Mouse (Mus musculus): ENCODE measurements around the gene Atxn1. TPM values are rescaled to one million over a fixed set of nuclear protein-coding genes. Genes with fewer than 3 reads are reported as not detected.
A peak's percentile ranks its signal among the peaks of the same experiment; 100 is the strongest.

Atxn1 gene
- polyA plus RNA-seq, 1 experiment, result 16.7 TPM

DNA sequence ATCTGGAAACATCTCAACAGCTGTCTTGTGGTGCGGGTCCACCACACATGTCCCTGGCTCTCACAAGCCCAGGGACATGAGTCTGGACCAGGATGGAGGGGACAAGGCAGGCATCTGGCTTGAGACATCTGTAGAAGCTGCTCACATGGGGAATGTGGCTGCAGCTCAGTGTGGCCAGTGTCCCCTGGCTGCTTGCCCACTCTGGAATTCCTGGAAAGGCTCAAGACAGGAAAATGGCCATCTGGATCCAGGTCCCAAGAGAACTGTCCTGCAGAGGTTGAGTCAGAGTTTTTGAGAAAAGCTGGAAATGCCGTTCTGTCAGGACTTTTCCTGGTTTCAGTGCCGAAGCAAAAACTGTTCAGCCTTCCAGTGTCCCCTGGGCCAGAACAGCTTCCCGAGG, 388.6 kb downstream of the Atxn1 start:
- TF ChIP-seq CTCF (IDR thresholded peaks at IDR 0.05; ENCODE audit: insufficient read depth, low read length), result no peak
- TF ChIP-seq POLR2A (IDR thresholded peaks at IDR 0.05; ENCODE audit: borderline replicate concordance, extremely low read depth, low read depth, low read length), result no peak
- no peak for DNase-seq
- peaks cover 6% of the 10 kb centered on the region for H3K4me1 ChIP-seq (ENCODE audit: control insufficient read depth, insufficient read depth, low read length)
- no peak overlapping the region for H3K4me3 ChIP-seq (replicated peaks; ENCODE audit: extremely low read depth, low read depth, low read length)
- 40% methylated on average over 4 of the region's 4 CpGs for WGBS

DNA sequence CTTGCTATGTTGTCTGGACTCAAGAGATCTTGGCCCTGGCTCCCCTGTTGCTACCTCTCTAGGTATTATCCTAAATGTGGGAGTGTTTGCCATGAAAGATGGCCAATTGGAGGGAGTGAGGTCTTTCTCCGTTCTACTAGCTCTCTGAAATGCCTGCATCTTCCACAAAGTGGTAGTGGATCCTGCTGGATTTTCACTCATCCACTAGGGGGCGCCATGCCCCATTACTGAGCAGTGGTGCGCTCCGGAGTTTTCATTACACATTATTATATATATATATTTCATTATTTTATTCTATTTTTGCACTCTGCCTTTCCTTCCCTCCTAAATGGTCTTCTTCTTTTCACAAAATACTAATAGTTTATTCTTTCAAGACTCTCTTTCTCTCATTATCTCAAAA, 392.0 kb downstream of the Atxn1 start:
- WGBS, result 10% methylated on average over 4 of the region's 4 CpGs
- H3K4me1 ChIP-seq (ENCODE audit: control insufficient read depth, insufficient read depth, low read length), result peaks cover 6% of the 10 kb centered on the region
- TF ChIP-seq CTCF (IDR thresholded peaks at IDR 0.05; ENCODE audit: insufficient read depth, low read length), result peak; percentile 74
- no peak for TF ChIP-seq POLR2A (IDR thresholded peaks at IDR 0.05; ENCODE audit: borderline replicate concordance, extremely low read depth, low read depth, low read length)
- no peak overlapping the region for H3K4me3 ChIP-seq (replicated peaks; ENCODE audit: extremely low read depth, low read depth, low read length)
- DNase-seq, result peak; percentile 50

DNA sequence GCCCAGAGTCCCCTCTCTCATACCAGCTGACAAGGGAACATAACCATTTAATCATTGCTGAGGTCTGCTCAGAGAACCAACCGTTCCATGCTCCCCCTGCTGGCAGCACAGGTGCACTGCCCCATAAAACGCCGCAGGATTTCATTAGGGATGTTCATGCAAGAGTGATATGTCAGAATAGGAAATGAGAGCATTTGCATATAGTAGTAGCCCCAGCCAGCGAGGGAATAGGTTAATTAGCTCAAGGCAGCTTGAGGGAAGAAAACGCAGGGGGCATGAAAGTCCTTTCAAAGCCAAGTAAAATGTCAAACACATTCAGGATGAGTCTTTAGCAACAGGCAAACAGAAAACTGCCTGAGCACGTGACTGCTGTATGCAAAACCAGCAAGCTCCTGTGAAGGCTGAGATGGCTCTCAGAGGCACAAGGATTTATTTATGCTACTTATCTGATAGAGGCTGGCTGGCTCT, 393.0 kb downstream of the Atxn1 start:
- TF ChIP-seq CTCF (IDR thresholded peaks at IDR 0.05; ENCODE audit: insufficient read depth, low read length), result peak; percentile 95
- TF ChIP-seq POLR2A (IDR thresholded peaks at IDR 0.05; ENCODE audit: borderline replicate concordance, extremely low read depth, low read depth, low read length), result no peak
- peak; percentile 76 for DNase-seq
- WGBS, result 3% methylated on average over 6 of the region's 6 CpGs
- no peak overlapping the region for H3K4me3 ChIP-seq (replicated peaks; ENCODE audit: extremely low read depth, low read depth, low read length)
- peaks cover 6% of the 10 kb centered on the region for H3K4me1 ChIP-seq (ENCODE audit: control insufficient read depth, insufficient read depth, low read length)

DNA sequence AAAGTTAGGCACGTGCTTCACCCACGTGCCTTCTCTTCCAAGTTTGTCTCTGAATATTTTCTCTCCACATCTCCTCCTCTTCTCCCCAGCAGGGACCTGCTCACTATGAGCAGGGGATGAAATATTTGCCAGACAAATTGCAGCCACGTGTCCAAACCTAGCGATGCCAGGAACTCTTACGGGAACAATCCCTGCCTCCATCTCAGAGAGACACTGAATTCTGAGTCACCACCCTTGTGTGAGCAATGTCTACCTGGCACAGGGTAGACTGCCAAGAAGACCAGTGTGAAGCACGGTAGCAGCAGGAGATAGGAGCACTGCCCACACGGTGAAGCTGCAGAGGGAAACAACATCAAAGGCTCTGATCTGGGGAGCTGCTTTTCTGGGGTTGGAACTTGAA, 394.9 kb downstream of the Atxn1 start:
- no peak for TF ChIP-seq CTCF (IDR thresholded peaks at IDR 0.05; ENCODE audit: insufficient read depth, low read length)
- no peak for TF ChIP-seq POLR2A (IDR thresholded peaks at IDR 0.05; ENCODE audit: borderline replicate concordance, extremely low read depth, low read depth, low read length)
- H3K4me1 ChIP-seq (ENCODE audit: control insufficient read depth, insufficient read depth, low read length), result no peaks in the 10 kb centered on the region; the same call in 1 of the 2 replicates
- DNase-seq, result no peak
- 61% methylated on average over 7 of the region's 7 CpGs for WGBS
- H3K4me3 ChIP-seq (replicated peaks; ENCODE audit: extremely low read depth, low read depth, low read length), result no peak overlapping the region

DNA sequence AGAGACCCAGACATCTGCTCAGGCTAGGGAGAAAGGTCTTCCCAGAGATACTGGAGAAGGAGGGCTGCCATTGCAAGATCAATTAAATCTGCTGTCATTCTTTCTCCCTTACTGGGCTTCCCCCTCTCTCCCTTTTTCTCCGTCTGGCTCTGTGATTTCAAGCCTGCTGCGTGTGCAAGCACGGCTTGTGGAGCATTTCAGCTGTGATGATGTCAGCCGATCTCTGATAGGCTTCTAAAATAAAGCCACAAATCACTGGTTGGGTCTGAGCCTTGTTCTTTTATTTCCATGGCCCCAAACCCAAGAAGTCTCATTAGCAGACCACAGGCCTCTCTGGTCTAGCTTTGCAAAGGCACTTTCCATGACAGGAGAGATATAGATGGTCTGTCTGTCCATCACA, 399.9 kb downstream of the Atxn1 start:
- no peak for TF ChIP-seq POLR2A (IDR thresholded peaks at IDR 0.05; ENCODE audit: borderline replicate concordance, extremely low read depth, low read depth, low read length)
- TF ChIP-seq CTCF (IDR thresholded peaks at IDR 0.05; ENCODE audit: insufficient read depth, low read length), result no peak
- Histone ChIP-seq H3K4me3 (replicated peaks; ENCODE audit: extremely low read depth, low read depth, low read length) (no peak overlapping the region), H3K4me1 (ENCODE audit: control insufficient read depth, insufficient read depth, low read length) (no peaks in the 10 kb centered on the region)
- no peak for DNase-seq
- WGBS, result 87% methylated on average over 4 of the region's 4 CpGs

DNA sequence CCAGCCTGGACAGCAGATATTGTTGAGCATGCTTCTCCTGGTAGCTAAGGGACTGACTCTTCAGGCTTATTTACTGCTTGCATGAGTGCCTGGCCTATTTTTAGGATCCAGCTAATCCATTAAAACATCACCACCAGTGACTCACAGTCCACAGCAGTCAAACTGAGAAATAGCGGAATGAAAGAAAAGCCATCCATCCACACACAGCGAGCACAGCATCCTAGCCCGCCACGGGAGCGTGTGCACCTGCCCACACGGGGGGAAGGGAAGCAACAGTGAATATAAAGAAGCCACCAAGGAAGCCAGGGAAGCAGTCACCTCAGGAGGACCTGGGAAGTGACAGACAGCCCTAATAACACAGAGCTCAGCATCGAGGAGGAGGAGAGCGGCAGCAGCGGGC, 402.8 kb downstream of the Atxn1 start:
- Histone ChIP-seq H3K4me3 (replicated peaks; ENCODE audit: extremely low read depth, low read depth, low read length) (no peak overlapping the region), H3K4me1 (ENCODE audit: control insufficient read depth, insufficient read depth, low read length) (no peaks in the 10 kb centered on the region)
- no peak for DNase-seq
- TF ChIP-seq CTCF (IDR thresholded peaks at IDR 0.05; ENCODE audit: insufficient read depth, low read length), result no peak
- 80% methylated on average over 9 of the region's 9 CpGs for WGBS

DNA sequence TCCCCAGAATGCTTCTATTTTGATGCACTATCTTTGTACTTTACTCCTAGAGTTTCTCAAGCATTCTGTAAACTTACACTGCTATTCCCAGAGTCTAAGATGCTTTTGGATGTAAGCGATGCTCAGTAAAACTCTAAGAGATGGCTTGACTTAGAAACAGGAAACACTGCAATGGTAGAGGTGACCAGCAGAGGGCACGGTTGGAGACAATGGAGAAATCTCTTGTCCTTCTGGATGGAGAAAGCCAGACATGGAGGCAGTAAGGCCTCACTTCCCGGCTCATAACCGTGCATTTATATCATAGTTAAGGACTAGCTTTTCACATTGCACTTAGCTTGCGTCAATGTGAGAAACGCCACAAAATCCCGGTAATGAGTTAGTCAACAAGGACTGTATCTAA, 404.3 kb downstream of the Atxn1 start:
- H3K4me1 ChIP-seq (ENCODE audit: control insufficient read depth, insufficient read depth, low read length), result no peaks in the 10 kb centered on the region
- DNase-seq, result no peak
- H3K4me3 ChIP-seq (replicated peaks; ENCODE audit: extremely low read depth, low read depth, low read length), result no peak overlapping the region
- TF ChIP-seq POLR2A (IDR thresholded peaks at IDR 0.05; ENCODE audit: borderline replicate concordance, extremely low read depth, low read depth, low read length) (no peak), CTCF (IDR thresholded peaks at IDR 0.05; ENCODE audit: insufficient read depth, low read length) (peak; percentile 48)
- WGBS, result 63% methylated on average over 7 of the region's 7 CpGs

DNA sequence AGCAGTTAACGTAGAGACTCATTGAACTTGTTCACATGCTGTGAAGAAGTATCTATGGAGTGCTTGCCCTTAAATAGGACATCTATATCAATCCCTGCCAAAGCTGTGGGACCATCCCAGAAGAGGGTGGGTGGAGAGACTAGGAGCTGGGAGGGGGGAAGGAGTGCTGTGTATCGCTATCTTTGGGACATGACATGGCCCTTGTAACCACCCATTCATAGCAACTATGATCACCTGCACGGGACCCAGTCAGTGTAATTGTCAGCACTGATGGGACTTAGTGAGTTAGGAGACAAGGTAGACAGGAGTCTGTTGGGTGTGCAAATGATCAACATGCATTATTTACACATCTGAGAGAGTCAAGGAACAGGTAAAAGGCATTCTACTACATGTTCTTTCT, 405.6 kb downstream of the Atxn1 start:
- Histone ChIP-seq H3K4me1 (ENCODE audit: control insufficient read depth, insufficient read depth, low read length) (no peaks in the 10 kb centered on the region), H3K4me3 (replicated peaks; ENCODE audit: extremely low read depth, low read depth, low read length) (no peak overlapping the region)
- TF ChIP-seq CTCF (IDR thresholded peaks at IDR 0.05; ENCODE audit: insufficient read depth, low read length) (no peak), POLR2A (IDR thresholded peaks at IDR 0.05; ENCODE audit: borderline replicate concordance, extremely low read depth, low read depth, low read length) (no peak)
- WGBS, result 87% methylated on average over 3 of the region's 3 CpGs
- DNase-seq, result no peak

DNA sequence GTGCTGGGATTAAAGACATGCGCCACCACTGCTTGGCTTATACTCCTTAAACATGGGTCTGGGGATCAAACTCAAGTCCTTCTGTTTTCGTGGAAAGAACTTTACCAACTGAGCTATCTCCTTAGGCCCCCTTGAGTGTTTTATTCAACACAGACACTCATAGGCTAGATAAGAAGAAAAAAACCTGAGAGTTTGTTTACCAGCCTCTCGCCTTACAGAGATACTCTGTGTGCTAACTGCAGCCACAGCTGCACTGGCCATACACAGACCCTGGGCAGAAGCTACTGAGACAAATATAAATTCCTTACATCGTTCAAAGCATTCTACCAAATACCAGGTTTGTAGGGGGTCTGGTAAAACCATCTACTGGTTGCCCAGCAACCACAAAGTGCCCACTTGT, 406.4 kb downstream of the Atxn1 start:
- WGBS, result 61% methylated on average over 4 of the region's 4 CpGs
- no peaks in the 10 kb centered on the region for H3K4me1 ChIP-seq (ENCODE audit: control insufficient read depth, insufficient read depth, low read length)
- no peak for DNase-seq
- TF ChIP-seq CTCF (IDR thresholded peaks at IDR 0.05; ENCODE audit: insufficient read depth, low read length) (no peak), POLR2A (IDR thresholded peaks at IDR 0.05; ENCODE audit: borderline replicate concordance, extremely low read depth, low read depth, low read length) (no peak)
- H3K4me3 ChIP-seq (replicated peaks; ENCODE audit: extremely low read depth, low read depth, low read length), result no peak overlapping the region

DNA sequence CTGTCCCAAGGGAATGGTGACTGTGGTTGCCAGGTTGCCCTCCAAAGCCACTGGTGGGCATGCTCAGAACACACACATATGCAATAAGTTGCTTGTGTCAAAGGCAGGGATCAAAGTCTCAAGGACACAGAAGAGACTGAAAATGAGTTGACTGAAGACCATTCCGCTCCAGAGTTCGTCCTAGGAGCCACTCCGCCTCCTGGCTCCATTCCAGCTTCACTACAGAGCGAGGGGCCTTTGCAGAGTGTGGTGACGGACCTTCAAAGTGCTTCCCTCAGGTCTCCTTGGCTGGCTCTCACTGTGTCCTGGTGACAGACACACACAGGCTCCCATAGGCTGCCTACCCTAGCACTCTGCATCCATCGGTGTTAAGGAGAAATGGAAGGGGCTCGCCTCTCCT, 411.1 kb downstream of the Atxn1 start:
- Histone ChIP-seq H3K4me1 (ENCODE audit: control insufficient read depth, insufficient read depth, low read length) (no peaks in the 10 kb centered on the region), H3K4me3 (replicated peaks; ENCODE audit: extremely low read depth, low read depth, low read length) (no peak overlapping the region)
- no peak for TF ChIP-seq CTCF (IDR thresholded peaks at IDR 0.05; ENCODE audit: insufficient read depth, low read length)
- DNase-seq, result no peak
- WGBS, result 57% methylated on average over 7 of the region's 7 CpGs

DNA sequence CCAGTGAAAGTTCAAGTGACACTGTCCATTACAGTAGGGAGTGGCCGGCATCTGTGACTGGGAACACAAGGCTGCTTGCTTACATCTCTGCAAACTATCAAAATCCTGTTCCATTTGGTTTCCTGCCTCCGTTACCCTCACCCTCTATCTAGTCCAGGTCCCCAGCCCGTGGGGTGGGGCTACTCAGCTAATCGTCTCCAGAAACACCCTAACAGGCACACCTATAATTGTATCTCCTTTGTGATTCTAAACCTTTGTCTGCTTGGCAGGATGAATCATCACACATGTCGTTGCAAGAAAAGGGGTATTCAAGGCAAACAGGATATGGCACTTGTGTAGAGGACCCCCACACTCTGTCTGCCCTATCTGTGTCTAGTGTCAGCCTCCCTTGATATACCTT, 417.3 kb downstream of the Atxn1 start:
- no peak for DNase-seq
- Histone ChIP-seq H3K4me1 (ENCODE audit: control insufficient read depth, insufficient read depth, low read length) (no peaks in the 10 kb centered on the region), H3K4me3 (replicated peaks; ENCODE audit: extremely low read depth, low read depth, low read length) (no peak overlapping the region)
- TF ChIP-seq CTCF (IDR thresholded peaks at IDR 0.05; ENCODE audit: insufficient read depth, low read length), result no peak
- no peak for TF ChIP-seq POLR2A (IDR thresholded peaks at IDR 0.05; ENCODE audit: borderline replicate concordance, extremely low read depth, low read depth, low read length)
- WGBS, result 70% methylated on average over 5 of the region's 5 CpGs

All from lung, adult 2 months (tissue).